In the genomic region with DNA sequence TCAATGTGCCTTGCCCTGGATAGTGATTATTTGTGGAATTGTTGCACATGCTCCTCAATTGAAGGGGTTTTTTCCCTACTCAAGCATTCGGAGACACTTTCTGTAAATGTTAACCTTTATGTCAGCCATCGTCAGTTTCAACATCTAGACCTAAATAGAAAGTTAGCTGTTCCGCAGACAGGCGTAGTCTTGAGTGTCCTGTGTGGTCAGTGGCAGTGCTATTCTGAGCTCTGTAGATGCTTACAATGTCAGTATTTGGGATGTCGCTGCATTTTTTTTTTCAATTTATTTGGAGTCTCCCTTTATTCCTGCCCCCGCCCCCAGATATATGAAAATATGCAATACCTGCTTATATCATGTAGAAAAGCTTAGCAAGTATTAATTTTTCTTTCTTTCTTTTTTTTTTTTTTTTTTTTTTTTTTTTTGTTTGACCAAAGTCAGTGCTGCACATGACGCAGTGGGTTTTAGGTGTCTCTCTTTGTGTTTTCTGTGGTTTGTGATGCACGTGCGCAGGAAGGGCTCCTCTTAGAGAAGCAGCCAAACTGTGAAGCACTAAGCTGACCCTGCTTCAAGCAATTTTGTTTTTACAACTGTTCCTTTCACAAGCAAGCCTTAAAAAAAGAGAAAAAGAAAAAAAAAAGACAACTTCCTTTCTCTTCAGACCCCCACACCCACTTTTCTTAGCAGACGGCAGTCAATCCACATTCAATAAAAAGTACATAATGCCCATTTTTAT, we compare ENCODE assay signal across 15 mouse cellular contexts.
A peak's percentile ranks its signal among the peaks of the same experiment; 100 is the strongest.
DNase-seq lines count a peak whose midpoint lies in the region; ATAC-seq and TF ChIP-seq lines count a peak whose summit lies in the region.
"Had no signal": no experiment of that assay in that cellular context is flagged by ENCODE, and none has a peak within 500 bp of the region (broad histone marks: within the 10 kb centered on the region; RNA-seq: fewer than 3 reads in every experiment).

No protein-coding gene starts in this region.

- no peak for DNase-seq in heart, adult 2 months
- peak; percentile 41 for DNase-seq in CD4-positive helper T cell, adult 2 months (ENCODE audit: low read depth, low spot score)
- DNase-seq in brain, adult 2 months (ENCODE audit: low read depth, low spot score), result peak; percentile 35
- DNase-seq in splenic B cell, adult 2 months (ENCODE audit: low read depth, low spot score), result peak; percentile 34
- no peak for DNase-seq in gastrocnemius, postnatal 36 days
- no peak for DNase-seq in cerebellum, adult 18-20 months
- DNase-seq in spleen, adult 12 weeks (ENCODE audit: low spot score), result no peak
- DNase-seq: cerebellum, adult 2 months; embryo, embryonic 11 days; gastrocnemius, postnatal 14 days had no signal

- H3K36me3 ChIP-seq in heart, embryonic 11.5 days (ENCODE audit: control insufficient read depth, insufficient read depth, low read length), result no peaks in the 10 kb centered on the region; the same call in 1 of the 2 replicates
- H3K36me3 ChIP-seq in heart, adult 2 months (ENCODE audit: control insufficient read depth, insufficient read depth, low read length), result peaks cover 6% of the 10 kb centered on the region
- H3K36me3 ChIP-seq in splenic B cell, adult 2 months (ENCODE audit: control insufficient read depth, insufficient read depth, low read length, poor library complexity, severe bottlenecking), result no peaks in the 10 kb centered on the region
- H3K36me3 ChIP-seq: lung, embryonic 15.5 days had no signal

- 64% methylated on average over 10 of the region's 10 CpGs for WGBS in heart, embryonic 11.5 days (ENCODE audit: insufficient replicate concordance)
- WGBS in heart, adult 2 months, result 79% methylated on average over 10 of the region's 10 CpGs

- TF ChIP-seq CTCF in heart, adult 2 months (IDR thresholded peaks at IDR 0.05), result no peak

- no peaks in the 10 kb centered on the region for H3K9me3 ChIP-seq in heart, embryonic 11.5 days (replicated peaks; ENCODE audit: control insufficient read depth, low read length)
- H3K9me3 ChIP-seq: kidney, embryonic 15.5 days; lung, embryonic 15.5 days; megakaryocyte, embryonic 14.5 days had no signal

- H3K9ac ChIP-seq in heart, embryonic 11.5 days (ENCODE audit: low read depth, low read length), result no peak overlapping the region
- no peak overlapping the region for H3K9ac ChIP-seq in heart, adult 2 months (ENCODE audit: low read depth, low read length)
- H3K9ac ChIP-seq: kidney, embryonic 15.5 days; lung, embryonic 15.5 days had no signal

- TF ChIP-seq POLR2A in heart, adult 2 months (IDR thresholded peaks at IDR 0.05; ENCODE audit: insufficient read depth, low read depth, low read length), result no peak

- no peak overlapping the region for H3K4me3 ChIP-seq in heart, embryonic 11.5 days (ENCODE audit: low read depth, low read length)
- no peak overlapping the region for H3K4me3 ChIP-seq in heart, adult 2 months
- H3K4me3 ChIP-seq: kidney, embryonic 15.5 days; lung, embryonic 15.5 days; megakaryocyte, embryonic 14.5 days had no signal

- no peak for ATAC-seq in heart, embryonic 11.5 days (replicated peaks; ENCODE audit: insufficient number of reproducible peaks, low FRiP score, low TSS enrichment)
- ATAC-seq: forebrain, embryonic 16.5 days had no signal

- peak overlapping the region; percentile 36 for H3K4me2 ChIP-seq in heart, embryonic 11.5 days
- H3K4me2 ChIP-seq: kidney, embryonic 15.5 days; lung, embryonic 15.5 days had no signal

- no peaks in the 10 kb centered on the region for H3K27me3 ChIP-seq in heart, embryonic 11.5 days (ENCODE audit: control insufficient read depth, insufficient read depth, low read length)
- H3K27me3 ChIP-seq in heart, adult 2 months (ENCODE audit: control insufficient read depth, insufficient read depth, low read length), result no peaks in the 10 kb centered on the region
- H3K27me3 ChIP-seq in splenic B cell, adult 2 months (ENCODE audit: control insufficient read depth, insufficient read depth, low read length, poor library complexity, severe bottlenecking), result no peaks in the 10 kb centered on the region
- H3K27me3 ChIP-seq: kidney, embryonic 15.5 days; lung, embryonic 15.5 days; megakaryocyte, embryonic 14.5 days had no signal

- H3K4me1 ChIP-seq in heart, embryonic 11.5 days (ENCODE audit: control insufficient read depth, insufficient read depth, low read length), result peaks cover 14% of the 10 kb centered on the region; the same call in 1 of the 2 replicates
- H3K4me1 ChIP-seq in heart, adult 2 months (ENCODE audit: control insufficient read depth, insufficient read depth, low read length), result peaks cover 4% of the 10 kb centered on the region

- intact Hi-C loops in heart, adult 2 months (cut with DNase I), result no loop called here
- intact Hi-C loops in gastrocnemius, postnatal 36 days (cut with DNase I), result no loop called here

- no peak overlapping the region for H3K27ac ChIP-seq in heart, embryonic 11.5 days (ENCODE audit: low read depth, low read length)
- H3K27ac ChIP-seq in heart, adult 2 months, result no peak overlapping the region
- H3K27ac ChIP-seq: kidney, embryonic 15.5 days; lung, embryonic 15.5 days had no signal

- no peaks in the 10 kb centered on the region for H3K79me2 ChIP-seq in heart, adult 2 months (replicated peaks; ENCODE audit: control insufficient read depth, insufficient read depth, low read length)

- no peak for TF ChIP-seq EP300 in heart, adult 2 months (IDR thresholded peaks at IDR 0.05; ENCODE audit: insufficient read depth, low read depth, low read length)

Comparison
In these comparisons a context has a peak if more than half of its experiments do, and no peak if none do; other contexts are left out.
1. DNase-seq: peak in CD4-positive helper T cell, adult 2 months (single experiment), brain, adult 2 months (single experiment) and splenic B cell, adult 2 months (single experiment); none in heart, adult 2 months (0 of 2), gastrocnemius, postnatal 36 days (0 of 2), cerebellum, adult 18-20 months (0 of 2) and spleen, adult 12 weeks (single experiment).